Mouse (Mus musculus): ENCODE results near the gene Kif1bp.
"Not testable (repeated sequence)": the region's sequence is repeated elsewhere in the genome, so short reads cannot be mapped to it uniquely, and the experiment has no call there.

Gene Kif1bp

GRCm38 (mm10) chr10:62509032-62509656, 69.1 kb downstream of the Kif1bp start:
- DNase-seq (ENCODE audit: low spot score) = no peak

- DNase-seq (ENCODE audit: low spot score) = no peak
Measured at GRCm38 (mm10) chr10:62508459-62508858, 69.8 kb downstream of the Kif1bp start.

GRCm38 (mm10) chr10:62507591-62508308, 70.5 kb downstream of the Kif1bp start:
- DNase-seq (ENCODE audit: low spot score) = no peak

- DNase-seq (ENCODE audit: low spot score) = no peak
Measured at GRCm38 (mm10) chr10:62507071-62507470, 71.2 kb downstream of the Kif1bp start.

- DNase-seq (ENCODE audit: low spot score) = no peak
Measured at GRCm38 (mm10) chr10:62506019-62506556, 72.2 kb downstream of the Kif1bp start.

- no peak for DNase-seq (ENCODE audit: low spot score)
Measured at GRCm38 (mm10) chr10:62505224-62505983, 72.9 kb downstream of the Kif1bp start.

GRCm38 (mm10) chr10:62503836-62504628, 74.2 kb downstream of the Kif1bp start:
- DNase-seq (ENCODE audit: low spot score) = no peak

- no peak for DNase-seq (ENCODE audit: low spot score)
Measured at GRCm38 (mm10) chr10:62503353-62503752, 74.9 kb downstream of the Kif1bp start.

- DNase-seq (ENCODE audit: low spot score) = no peak
Measured at GRCm38 (mm10) chr10:62501951-62502350, 76.3 kb downstream of the Kif1bp start.

GRCm38 (mm10) chr10:62500916-62501615, 77.2 kb downstream of the Kif1bp start:
- DNase-seq (ENCODE audit: low spot score) = no peak

GRCm38 (mm10) chr10:62500088-62500915, 78.0 kb downstream of the Kif1bp start:
- peak; percentile 85 for DNase-seq (ENCODE audit: low spot score)

- not testable (repeated sequence) for DNase-seq (ENCODE audit: low spot score)
Measured at GRCm38 (mm10) chr10:62491681-62492080, 86.6 kb downstream of the Kif1bp start.
